Mouse (Mus musculus): ENCODE measurements around the gene Ift20. TPM values are rescaled to one million over a fixed set of nuclear protein-coding genes. Genes with fewer than 3 reads are reported as not detected.

The Ift20 gene
- polyA plus RNA-seq, 1 experiment, result 40.0 TPM

DNA sequence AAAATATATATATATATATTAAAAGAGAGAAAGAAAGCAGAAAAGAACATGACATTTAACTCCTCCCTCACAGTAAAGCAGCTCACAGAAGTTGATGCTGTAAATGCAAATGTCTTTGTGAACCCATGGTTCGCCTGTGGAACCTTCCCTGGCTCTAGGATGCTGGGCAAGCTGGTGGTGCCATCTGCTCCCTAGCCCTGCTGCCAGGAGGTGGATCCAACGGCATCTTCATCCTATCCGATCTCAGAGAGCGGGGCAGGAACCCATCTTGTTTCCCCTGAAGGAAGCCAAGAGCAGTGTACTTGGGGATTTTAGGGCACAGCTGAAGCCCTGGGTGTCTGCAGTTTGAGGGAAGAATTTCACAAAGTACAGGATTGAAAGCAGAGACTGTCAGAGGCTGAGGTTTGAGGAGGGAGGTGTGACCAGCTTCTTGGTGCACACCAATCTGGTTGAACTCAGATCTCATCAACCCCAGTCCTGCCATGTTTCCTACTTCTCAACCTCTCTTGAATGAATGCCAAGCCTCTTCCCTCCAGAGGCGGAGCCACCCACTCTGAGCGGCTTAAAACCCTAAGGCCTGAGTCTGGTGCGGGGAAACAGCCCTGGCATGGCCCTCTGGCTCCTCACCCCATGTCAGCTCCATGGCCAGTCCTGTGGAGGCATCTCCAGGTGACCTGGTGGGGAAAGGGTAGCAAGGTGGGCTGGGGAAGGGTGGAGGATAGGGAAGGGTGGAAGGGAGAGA is 33.1 kb upstream of the Ift20 start, which contains the start of gene Sebox:
Gene Sebox (plus strand): TSS at position 539 of the 742 bp plus-strand sequence.
- peaks cover 25% of the 10 kb centered on the region for H3K36me3 ChIP-seq (ENCODE audit: control insufficient read depth, insufficient read depth, low read length, poor library complexity, severe bottlenecking)
- no peaks in the 10 kb centered on the region for H3K4me1 ChIP-seq (ENCODE audit: control insufficient read depth, insufficient read depth, low read length)
- H3K27me3 ChIP-seq (ENCODE audit: control insufficient read depth, insufficient read depth, low read length, poor library complexity, severe bottlenecking), result no peaks in the 10 kb centered on the region
- H3K27ac ChIP-seq (ENCODE audit: insufficient read depth, low read length), result no peak within 1 kb of the TSS
- H3K9ac ChIP-seq (ENCODE audit: low read depth, poor library complexity, severe bottlenecking), result no peak within 1 kb of the TSS
- no peak for TF ChIP-seq CTCF (IDR thresholded peaks at IDR 0.05; ENCODE audit: low read depth, low read length)
- TF ChIP-seq POLR2A (IDR thresholded peaks at IDR 0.05; ENCODE audit: insufficient read depth, low read length), result no peak
- TF ChIP-seq EP300 (IDR thresholded peaks at IDR 0.05; ENCODE audit: insufficient read depth, low read depth, low read length), result no peak
- H3K9me3 ChIP-seq (replicated peaks; ENCODE audit: control insufficient read depth, insufficient read depth, low read length, poor library complexity, severe bottlenecking), result no peaks in the 10 kb centered on the region
- no peak within 1 kb of the TSS for H3K4me3 ChIP-seq (ENCODE audit: low read depth, low read length)

DNA sequence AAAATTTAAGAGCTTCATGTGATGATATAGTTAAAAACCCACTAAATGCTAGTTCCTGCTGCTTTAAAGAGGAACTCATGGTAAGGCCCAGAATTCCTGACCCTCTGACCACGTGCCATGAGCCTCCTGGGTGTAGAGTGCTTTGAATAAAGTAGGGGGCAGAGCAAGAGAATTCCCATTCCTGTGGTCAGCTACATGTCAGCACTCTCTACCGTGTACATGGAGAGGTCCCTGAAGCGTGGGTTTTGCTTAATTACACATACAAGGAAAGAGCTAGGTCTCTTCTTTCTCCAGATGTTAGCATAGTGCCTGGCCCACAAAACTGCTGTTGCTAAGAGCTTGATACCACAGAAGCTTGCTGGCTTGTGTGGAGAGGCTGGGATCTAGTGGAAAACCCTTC is 30.7 kb upstream of the Ift20 start:
- H3K4me1 ChIP-seq (ENCODE audit: control insufficient read depth, insufficient read depth, low read length), result no peaks in the 10 kb centered on the region
- no peaks in the 10 kb centered on the region for H3K27me3 ChIP-seq (ENCODE audit: control insufficient read depth, insufficient read depth, low read length, poor library complexity, severe bottlenecking)
- no peak for TF ChIP-seq POLR2A (IDR thresholded peaks at IDR 0.05; ENCODE audit: insufficient read depth, low read length)
- TF ChIP-seq CTCF (IDR thresholded peaks at IDR 0.05; ENCODE audit: low read depth, low read length), result no peak
- no peak for TF ChIP-seq EP300 (IDR thresholded peaks at IDR 0.05; ENCODE audit: insufficient read depth, low read depth, low read length)
- H3K36me3 ChIP-seq (ENCODE audit: control insufficient read depth, insufficient read depth, low read length, poor library complexity, severe bottlenecking), result peaks cover 46% of the 10 kb centered on the region
- no peak overlapping the region for H3K4me3 ChIP-seq (ENCODE audit: low read depth, low read length)
- H3K27ac ChIP-seq (ENCODE audit: insufficient read depth, low read length), result no peak overlapping the region
- H3K9ac ChIP-seq (ENCODE audit: low read depth, poor library complexity, severe bottlenecking), result no peak overlapping the region
- no peaks in the 10 kb centered on the region for H3K9me3 ChIP-seq (replicated peaks; ENCODE audit: control insufficient read depth, insufficient read depth, low read length, poor library complexity, severe bottlenecking)

DNA sequence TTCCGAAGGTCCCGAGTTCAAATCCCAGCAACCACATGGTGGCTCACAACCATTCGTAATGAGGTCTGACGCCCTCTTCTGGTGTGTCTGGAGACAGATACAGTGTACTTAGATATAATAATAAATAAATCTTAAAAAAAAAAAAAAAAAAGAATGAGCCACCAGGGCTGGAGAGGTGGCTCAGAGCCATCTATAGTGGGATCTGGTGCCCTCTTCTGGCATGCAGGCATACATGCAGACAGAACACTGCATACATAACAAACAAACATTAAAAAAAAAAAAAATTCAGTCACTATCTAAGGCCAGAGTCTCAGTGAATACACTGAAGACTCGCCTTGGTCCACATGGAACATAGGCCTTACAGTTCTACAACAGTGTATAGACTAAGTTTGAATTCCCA is 27.0 kb upstream of the Ift20 start:
- Histone ChIP-seq H3K27ac (ENCODE audit: insufficient read depth, low read length) (no peak overlapping the region), H3K4me1 (ENCODE audit: control insufficient read depth, insufficient read depth, low read length) (no peaks in the 10 kb centered on the region), H3K4me3 (ENCODE audit: low read depth, low read length) (no peak overlapping the region), H3K9ac (ENCODE audit: low read depth, poor library complexity, severe bottlenecking) (no peak overlapping the region), H3K9me3 (replicated peaks; ENCODE audit: control insufficient read depth, insufficient read depth, low read length, poor library complexity, severe bottlenecking) (no peaks in the 10 kb centered on the region), H3K36me3 (ENCODE audit: control insufficient read depth, insufficient read depth, low read length, poor library complexity, severe bottlenecking) (peaks cover 48% of the 10 kb centered on the region), H3K27me3 (ENCODE audit: control insufficient read depth, insufficient read depth, low read length, poor library complexity, severe bottlenecking) (no peaks in the 10 kb centered on the region)
- no peak for TF ChIP-seq POLR2A (IDR thresholded peaks at IDR 0.05; ENCODE audit: insufficient read depth, low read length)
- TF ChIP-seq CTCF (IDR thresholded peaks at IDR 0.05; ENCODE audit: low read depth, low read length), result peak; percentile 39
- TF ChIP-seq EP300 (IDR thresholded peaks at IDR 0.05; ENCODE audit: insufficient read depth, low read depth, low read length), result no peak

DNA sequence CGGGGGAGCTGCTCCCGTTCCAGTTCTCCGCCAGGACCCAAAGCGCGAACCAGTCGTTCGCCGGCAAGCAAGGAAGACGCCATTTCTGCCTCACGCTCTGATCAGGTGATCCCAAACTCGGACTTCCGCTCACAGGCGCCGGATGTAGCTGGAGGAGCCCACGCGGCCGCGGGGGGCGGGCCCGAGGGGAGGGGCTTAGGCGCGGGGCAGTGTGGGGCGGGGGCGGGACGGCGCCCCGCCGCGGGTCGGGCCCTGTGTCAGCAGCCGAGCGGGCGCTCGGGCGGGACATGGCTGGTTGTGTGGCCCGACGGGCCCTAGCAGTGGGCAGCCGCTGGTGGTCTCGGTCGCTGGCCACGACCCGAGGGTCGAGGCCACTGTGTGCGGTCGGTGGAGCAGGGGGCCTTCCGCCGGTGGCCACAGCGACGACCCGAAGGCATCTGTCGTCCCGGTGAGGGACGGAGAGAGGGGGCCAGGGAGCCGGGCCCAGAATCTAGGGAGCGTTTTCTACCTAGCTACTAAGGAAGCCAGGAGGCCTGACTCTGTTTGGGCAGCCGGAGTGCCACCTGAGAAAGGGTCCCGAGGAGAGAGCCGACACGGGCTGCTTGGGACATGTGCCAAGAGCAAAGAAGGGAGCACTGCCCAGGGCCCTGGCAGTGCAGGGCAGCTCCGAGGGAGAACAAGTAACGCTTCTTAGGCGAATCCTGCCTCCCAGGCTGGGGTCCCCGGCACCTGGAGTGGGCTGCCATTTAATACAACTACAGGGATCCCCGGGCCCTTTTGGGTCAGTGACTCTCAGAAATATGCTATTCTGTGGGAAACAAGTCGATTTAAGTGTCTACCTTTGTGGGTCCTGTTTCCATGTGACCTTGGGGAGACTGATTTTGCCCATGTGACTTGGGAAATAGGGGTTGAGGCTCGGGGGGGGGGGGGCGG is 23.9 kb upstream of the Ift20 start, which contains the start of the genes Tmem199 and Poldip2:
Gene Tmem199 (minus strand): TSS at position 148 of the 933 bp plus-strand sequence.
Gene Poldip2 (plus strand): TSS at position 169 of the 933 bp plus-strand sequence.
- Histone ChIP-seq H3K27me3 (ENCODE audit: control insufficient read depth, insufficient read depth, low read length, poor library complexity, severe bottlenecking) (no peaks in the 10 kb centered on the region), H3K9me3 (replicated peaks; ENCODE audit: control insufficient read depth, insufficient read depth, low read length, poor library complexity, severe bottlenecking) (no peaks in the 10 kb centered on the region), H3K36me3 (ENCODE audit: control insufficient read depth, insufficient read depth, low read length, poor library complexity, severe bottlenecking) (peaks cover 50% of the 10 kb centered on the region), H3K4me1 (ENCODE audit: control insufficient read depth, insufficient read depth, low read length) (no peaks in the 10 kb centered on the region), H3K4me3 (ENCODE audit: low read depth, low read length) (peak within 1 kb of the TSS; percentile 97), H3K27ac (ENCODE audit: insufficient read depth, low read length) (peak within 1 kb of the TSS; percentile 91), H3K9ac (ENCODE audit: low read depth, poor library complexity, severe bottlenecking) (peak within 1 kb of the TSS; percentile 98)
- TF ChIP-seq EP300 (IDR thresholded peaks at IDR 0.05; ENCODE audit: insufficient read depth, low read depth, low read length) (no peak), POLR2A (IDR thresholded peaks at IDR 0.05; ENCODE audit: insufficient read depth, low read length) (peak; percentile 51)

DNA sequence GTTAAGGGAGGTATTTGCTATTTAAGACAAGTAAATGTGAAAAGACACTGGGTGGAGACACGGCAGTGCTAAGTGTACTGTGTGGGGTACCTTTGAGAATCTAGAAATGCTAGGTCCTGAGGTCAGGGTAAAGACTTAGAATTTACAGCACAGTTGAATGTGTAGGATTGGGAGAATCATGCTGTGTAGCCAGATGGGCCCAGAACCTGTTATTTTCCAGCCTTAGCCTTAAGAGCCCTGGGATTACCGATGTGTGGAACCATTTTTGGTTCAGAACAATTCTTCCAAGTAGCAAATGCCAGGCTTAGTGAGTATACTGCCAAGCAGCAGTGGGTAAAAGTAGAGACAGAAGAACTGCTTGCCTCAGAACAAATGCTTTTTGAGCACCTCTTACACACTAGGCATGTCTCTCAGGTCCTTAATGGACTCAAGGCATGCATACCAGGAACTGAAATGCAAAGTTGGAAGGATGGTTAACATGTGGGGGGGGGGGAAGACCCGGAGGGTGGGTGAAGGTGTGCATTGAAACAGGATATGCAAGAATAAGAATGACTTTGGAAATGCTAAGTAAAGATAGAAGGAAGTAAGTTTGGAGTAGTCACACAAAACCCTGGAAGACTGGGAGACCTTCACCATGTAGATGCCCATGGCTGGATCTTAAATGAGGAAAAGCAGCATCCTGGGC is 22.9 kb upstream of the Ift20 start:
- TF ChIP-seq POLR2A (IDR thresholded peaks at IDR 0.05; ENCODE audit: insufficient read depth, low read length) (no peak), CTCF (IDR thresholded peaks at IDR 0.05; ENCODE audit: low read depth, low read length) (no peak)
- peak overlapping the region; percentile 98 for H3K9ac ChIP-seq (ENCODE audit: low read depth, poor library complexity, severe bottlenecking)
- no peaks in the 10 kb centered on the region for H3K4me1 ChIP-seq (ENCODE audit: control insufficient read depth, insufficient read depth, low read length)
- H3K27me3 ChIP-seq (ENCODE audit: control insufficient read depth, insufficient read depth, low read length, poor library complexity, severe bottlenecking), result no peaks in the 10 kb centered on the region
- peaks cover 45% of the 10 kb centered on the region for H3K36me3 ChIP-seq (ENCODE audit: control insufficient read depth, insufficient read depth, low read length, poor library complexity, severe bottlenecking)
- peak overlapping the region; percentile 82 for H3K4me3 ChIP-seq (ENCODE audit: low read depth, low read length)
- no peaks in the 10 kb centered on the region for H3K9me3 ChIP-seq (replicated peaks; ENCODE audit: control insufficient read depth, insufficient read depth, low read length, poor library complexity, severe bottlenecking)
- peak overlapping the region; percentile 91 for H3K27ac ChIP-seq (ENCODE audit: insufficient read depth, low read length)

Measured in ES-Bruce4 (cell line).